Mouse (Mus musculus) testis, adult 2 months (tissue): Measurements from ENCODE around the gene Syne2.

Experiments used
- CTCF ChIP-seq: fragments of 200-500 bp; IDR thresholded peaks from 2 replicates; pipeline ENCODE4 v1.5.1; 2012; ENCODE audit warnings: low read depth, mild to moderate bottlenecking, inconsistent platforms, low read length, moderate library complexity; ENCODE audit not compliant: control insufficient read depth, insufficient read depth, insufficient replicate concordance
- POLR2A ChIP-seq: fragments of 200-500 bp; IDR thresholded peaks from 2 replicates; pipeline ENCODE4 v1.6.1; 2012; ENCODE audit warnings: low read depth, mild to moderate bottlenecking, inconsistent platforms, low read length, moderate library complexity; ENCODE audit not compliant: control insufficient read depth

DNA sequence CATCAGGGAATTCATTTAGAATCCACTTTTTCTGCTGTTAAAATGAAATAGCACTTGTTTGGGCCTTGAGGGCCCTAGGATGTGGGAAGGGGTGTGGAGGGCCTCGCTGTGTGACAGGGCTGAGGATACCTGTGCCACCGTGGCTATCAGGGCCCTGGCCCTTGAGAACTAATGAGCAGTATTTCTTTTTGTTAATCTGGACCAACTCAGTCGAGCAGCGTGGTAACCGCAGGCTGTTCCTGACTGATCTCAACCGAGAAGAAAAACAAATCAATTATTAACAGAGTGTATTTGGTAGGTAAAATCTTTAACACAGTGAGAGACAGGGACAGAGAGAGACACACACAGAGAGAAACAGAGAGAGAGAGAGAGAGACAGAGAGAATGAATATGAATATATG is 34.5 kb downstream of the Syne2 start:
- TF ChIP-seq CTCF (no peak), POLR2A (no peak)
